Mouse (Mus musculus) intestine, postnatal 0 days (tissue): ENCODE data around the gene Disp3. TPM values are rescaled to one million over a fixed set of nuclear protein-coding genes. Genes with fewer than 3 reads are reported as not detected.

Experiments
- ATAC-seq: fragments of 200-750 bp; cut with Nextera tagmentation; 2 replicates; pipeline ENCODE4 v1.8.0; 2017; ENCODE audit warnings: mild to moderate bottlenecking, moderate TSS enrichment, moderate library complexity
- H3K27ac ChIP-seq: fragments of 300-500 bp; sonication (generic); 2 replicates; pipeline ENCODE4 v1.5.1; 2014; ENCODE audit warnings: mild to moderate bottlenecking, low read depth, low read length, moderate library complexity
- H3K27me3 ChIP-seq: fragments of 300-500 bp; sonication (generic); replicated peaks from 2 replicates; pipeline ENCODE4 v1.6.1; 2014; ENCODE audit warnings: low read length, mixed read lengths; ENCODE audit not compliant: control insufficient read depth, insufficient read depth
- H3K36me3 ChIP-seq: fragments of 300-500 bp; sonication (generic); 2 replicates; pipeline ENCODE4 v1.6.1; 2014; ENCODE audit warnings: mild to moderate bottlenecking, moderate library complexity; ENCODE audit not compliant: control insufficient read depth, insufficient read depth
- H3K4me1 ChIP-seq: fragments of 300-500 bp; sonication (generic); replicated peaks from 2 replicates; pipeline ENCODE4 v1.6.1; 2014; ENCODE audit warnings: antibody characterized with exemption, low read length, mixed read lengths; ENCODE audit not compliant: control insufficient read depth, insufficient read depth
- H3K4me2 ChIP-seq: fragments of 300-500 bp; sonication (generic); replicated peaks from 2 replicates; pipeline ENCODE4 v1.6.1; 2014; ENCODE audit warnings: low read depth, mild to moderate bottlenecking, moderate library complexity
- H3K4me3 ChIP-seq: fragments of 300-500 bp; sonication (generic); 2 replicates; pipeline ENCODE4 v1.5.1; 2014; ENCODE audit warnings: low read depth, low read length
- H3K9ac ChIP-seq: fragments of 300-500 bp; sonication (generic); 2 replicates; pipeline ENCODE4 v1.6.1; 2014; ENCODE audit warnings: mild to moderate bottlenecking, low read depth, low read length
- H3K9me3 ChIP-seq: fragments of 300-500 bp; sonication (generic); 2 replicates; pipeline ENCODE4 v1.6.1; 2016; ENCODE audit warnings: mixed run types; ENCODE audit not compliant: control insufficient read depth
- CTCF ChIP-seq: sonication (generic); IDR thresholded peaks from 2 replicates; pipeline ENCODE4 v1.5.1; 2016; ENCODE audit warnings: low read depth, mild to moderate bottlenecking, control low read depth, antibody characterized with exemption, moderate library complexity
- WGBS: fragments of 180-500 bp; shearing (Covaris S2); extraction: QIAGEN DNeasy Blood & Tissue Kit; methylation state at CpG from one replicate; pipeline ENCODE4 v1.1.7; 2014; 5-methylcytosine and 5-hydroxymethylcytosine counted together
- polyA plus RNA-seq: library from polyadenylated mRNA; unstranded; fragments of >200 nt; fragmentation: Nextera tagmentation; extraction: Ambion mirVana; gene quantifications from 2 replicates; pipeline ENCODE4 v1.2.1, GENCODE M21; 2015

Gene Disp3
- polyA plus RNA-seq, 1 experiment from 2014 or later, result 0.04 TPM

GRCm38 (mm10) chr4:148203557-148203956 is 84.2 kb downstream of the Disp3 start:
- WGBS, result 85% methylated on average over 2 of the region's 2 CpGs
- Histone ChIP-seq H3K9ac (no peak overlapping the region), H3K27me3 (no peaks in the 10 kb centered on the region), H3K4me2 (no peak overlapping the region), H3K36me3 (no peaks in the 10 kb centered on the region), H3K9me3 (no peaks in the 10 kb centered on the region), H3K4me3 (no peak overlapping the region), H3K4me1 (no peaks in the 10 kb centered on the region), H3K27ac (no peak overlapping the region)
- TF ChIP-seq CTCF, result no peak
- ATAC-seq, result no peak

- Histone ChIP-seq H3K9me3 (no peaks in the 10 kb centered on the region), H3K27me3 (no peaks in the 10 kb centered on the region), H3K4me3 (no peak overlapping the region), H3K36me3 (no peaks in the 10 kb centered on the region), H3K4me1 (no peaks in the 10 kb centered on the region), H3K27ac (no peak overlapping the region), H3K9ac (no peak overlapping the region), H3K4me2 (no peak overlapping the region)
- no peak for ATAC-seq
- no peak for TF ChIP-seq CTCF
- 52% methylated on average over 10 of the region's 10 CpGs for WGBS
Observed at GRCm38 (mm10) chr4:148198721-148199120, 89.0 kb downstream of the Disp3 start.

DNA sequence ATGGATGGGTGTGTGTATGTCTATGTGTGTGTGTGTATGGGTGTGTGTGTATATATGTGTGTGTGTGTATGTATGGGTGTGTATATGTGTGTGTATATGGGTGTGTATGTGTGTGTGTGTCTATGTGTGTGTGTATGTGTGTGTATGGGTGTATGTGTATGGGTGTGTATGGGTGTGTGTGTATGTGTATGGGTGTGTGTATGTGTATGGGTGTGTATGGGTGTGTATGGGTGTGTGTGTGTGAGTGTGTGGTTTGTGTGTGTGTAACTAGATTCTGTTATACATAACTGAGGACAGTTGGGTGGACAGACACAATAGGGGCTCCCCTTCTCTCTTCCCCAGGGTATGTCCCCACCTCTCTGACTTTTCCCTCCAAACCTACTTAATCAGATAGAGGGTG is 93.4 kb downstream of the Disp3 start:
- H3K4me3 ChIP-seq, result no peak overlapping the region
- H3K9ac ChIP-seq, result no peak overlapping the region
- no peak overlapping the region for H3K4me2 ChIP-seq
- no peaks in the 10 kb centered on the region for H3K36me3 ChIP-seq
- H3K27ac ChIP-seq, result no peak overlapping the region
- no peaks in the 10 kb centered on the region for H3K9me3 ChIP-seq
- no peaks in the 10 kb centered on the region for H3K27me3 ChIP-seq
- no peak for TF ChIP-seq CTCF
- H3K4me1 ChIP-seq, result no peaks in the 10 kb centered on the region
- ATAC-seq, result no peak

- WGBS, result 24% methylated on average over 11 of the region's 11 CpGs
- no peak for TF ChIP-seq CTCF
Observed at GRCm38 (mm10) chr4:148192707-148193245, 95.0 kb downstream of the Disp3 start.

More at GRCm38 (mm10) chr4:148192707-148193245, 95.0 kb downstream of the Disp3 start:
- Histone ChIP-seq H3K27ac (no peak overlapping the region), H3K4me3 (no peak overlapping the region), H3K27me3 (no peaks in the 10 kb centered on the region), H3K36me3 (no peaks in the 10 kb centered on the region), H3K9me3 (no peaks in the 10 kb centered on the region), H3K9ac (no peak overlapping the region), H3K4me2 (no peak overlapping the region), H3K4me1 (no peaks in the 10 kb centered on the region)
- no peak for ATAC-seq

Other genes with a start within 250 kb of the Disp3 start
- gene Clcn6, start 249.1 kb downstream of the Disp3 start, polyA plus RNA-seq, result 2.5 and 3.1 TPM in 2 replicates
- 11.7 and 12.6 TPM in 2 replicates for gene Mthfr, start 248.9 kb downstream of the Disp3 start, polyA plus RNA-seq
- gene Agtrap, start 199.9 kb downstream of the Disp3 start, polyA plus RNA-seq, result 27.7 and 31.3 TPM in 2 replicates
- 22.6 and 24.9 TPM in 2 replicates for gene Mad2l2, start 157.6 kb downstream of the Disp3 start, polyA plus RNA-seq
- gene Draxin, start 157.3 kb downstream of the Disp3 start, polyA plus RNA-seq, result 0.03 and 0.05 TPM in 2 replicates
- 55.4 and 60.6 TPM in 2 replicates for gene Fbxo6, start 135.8 kb downstream of the Disp3 start, polyA plus RNA-seq
- gene Fbxo44, start 127.5 kb downstream of the Disp3 start, polyA plus RNA-seq, result 7.7 and 9.3 TPM in 2 replicates
- gene Fbxo2, start 127.3 kb downstream of the Disp3 start, polyA plus RNA-seq, result 0.44 and 0.76 TPM in 2 replicates
- gene Ubiad1, start 156.8 kb upstream of the Disp3 start, polyA plus RNA-seq, result 9.4 and 9.9 TPM in 2 replicates
- gene Mtor, start 160.6 kb upstream of the Disp3 start, polyA plus RNA-seq, result 12.7 and 14.3 TPM in 2 replicates
- gene Angptl7, start 212.5 kb upstream of the Disp3 start, polyA plus RNA-seq, result 0.44 and 0.59 TPM in 2 replicates